Mouse (Mus musculus): ENCODE results near the gene Acsl6.
"Not testable (repeated sequence)": the region's sequence is repeated elsewhere in the genome, so short reads cannot be mapped to it uniquely, and the experiment has no call there.

The Acsl6 gene

GRCm38 (mm10) chr11:54303728-54304470 is at the start of gene Acsl6:
Gene Acsl6, plus strand, starts transcription at chr11:54303798.
- no peak for DNase-seq (ENCODE audit: low spot score in 2 of 2)

- no peak for DNase-seq (ENCODE audit: low spot score in 2 of 2)
Measured at GRCm38 (mm10) chr11:54254114-54254513, 49.5 kb upstream of the Acsl6 start.

- DNase-seq (ENCODE audit: low spot score in 2 of 2): peak; percentile 28 to 73
Measured at GRCm38 (mm10) chr11:54256624-54257376, 46.8 kb upstream of the Acsl6 start.

GRCm38 (mm10) chr11:54263405-54264031 is 40.1 kb upstream of the Acsl6 start:
- no peak for DNase-seq (ENCODE audit: low spot score in 2 of 2)

- DNase-seq (ENCODE audit: low spot score in 2 of 2): peak; percentile 31 to 66
Measured at GRCm38 (mm10) chr11:54264542-54264941, 39.1 kb upstream of the Acsl6 start.

- DNase-seq (ENCODE audit: low spot score in 2 of 2): no peak
Measured at GRCm38 (mm10) chr11:54267177-54267576, 36.4 kb upstream of the Acsl6 start, which contains the start of gene Il3. Gene Il3, minus strand, starts transcription at chr11:54267277.

- no peak for DNase-seq (ENCODE audit: low spot score in 2 of 2)
Measured at GRCm38 (mm10) chr11:54269191-54269896, 34.3 kb upstream of the Acsl6 start.

GRCm38 (mm10) chr11:54271437-54271949 is 32.1 kb upstream of the Acsl6 start:
- DNase-seq (ENCODE audit: low spot score in 2 of 2): no peak

- DNase-seq (ENCODE audit: low spot score in 2 of 2): no peak
Measured at GRCm38 (mm10) chr11:54287821-54288453, 15.7 kb upstream of the Acsl6 start.

GRCm38 (mm10) chr11:54292163-54292562 is 11.4 kb upstream of the Acsl6 start:
- DNase-seq (ENCODE audit: low spot score in 2 of 2): no peak

GRCm38 (mm10) chr11:54293980-54294807 is 9.4 kb upstream of the Acsl6 start:
- DNase-seq (ENCODE audit: low spot score in 2 of 2): no peak

GRCm38 (mm10) chr11:54295971-54296370 is 7.6 kb upstream of the Acsl6 start:
- no peak for DNase-seq (ENCODE audit: low spot score in 2 of 2)

- no peak for DNase-seq (ENCODE audit: low spot score in 2 of 2)
Measured at GRCm38 (mm10) chr11:54296734-54297133, 6.9 kb upstream of the Acsl6 start.

GRCm38 (mm10) chr11:54297471-54297870 is 6.1 kb upstream of the Acsl6 start:
- not testable (repeated sequence) for DNase-seq (ENCODE audit: low spot score in 2 of 2)

- DNase-seq (ENCODE audit: low spot score in 2 of 2): no peak
Measured at GRCm38 (mm10) chr11:54298777-54299176, 4.8 kb upstream of the Acsl6 start.

GRCm38 (mm10) chr11:54301994-54302393 is 1.6 kb upstream of the Acsl6 start:
- DNase-seq (ENCODE audit: low spot score in 2 of 2): no peak

- DNase-seq (ENCODE audit: low spot score in 2 of 2): no peak
Measured at GRCm38 (mm10) chr11:54302606-54303005, 992 bp upstream of the Acsl6 start.

GRCm38 (mm10) chr11:54303076-54303727 is 396 bp upstream of the Acsl6 start:
- peak in 1 of 2 experiments; percentile 48 for DNase-seq (ENCODE audit: low spot score in 2 of 2)

GRCm38 (mm10) chr11:54304471-54304873 is 874 bp downstream of the Acsl6 start:
- DNase-seq (ENCODE audit: low spot score in 2 of 2): no peak

GRCm38 (mm10) chr11:54305331-54305730 is 1.7 kb downstream of the Acsl6 start:
- no peak for DNase-seq (ENCODE audit: low spot score in 2 of 2)
